Mouse (Mus musculus): ENCODE measurements around the gene Antxr1.

Antxr1 gene

DNA sequence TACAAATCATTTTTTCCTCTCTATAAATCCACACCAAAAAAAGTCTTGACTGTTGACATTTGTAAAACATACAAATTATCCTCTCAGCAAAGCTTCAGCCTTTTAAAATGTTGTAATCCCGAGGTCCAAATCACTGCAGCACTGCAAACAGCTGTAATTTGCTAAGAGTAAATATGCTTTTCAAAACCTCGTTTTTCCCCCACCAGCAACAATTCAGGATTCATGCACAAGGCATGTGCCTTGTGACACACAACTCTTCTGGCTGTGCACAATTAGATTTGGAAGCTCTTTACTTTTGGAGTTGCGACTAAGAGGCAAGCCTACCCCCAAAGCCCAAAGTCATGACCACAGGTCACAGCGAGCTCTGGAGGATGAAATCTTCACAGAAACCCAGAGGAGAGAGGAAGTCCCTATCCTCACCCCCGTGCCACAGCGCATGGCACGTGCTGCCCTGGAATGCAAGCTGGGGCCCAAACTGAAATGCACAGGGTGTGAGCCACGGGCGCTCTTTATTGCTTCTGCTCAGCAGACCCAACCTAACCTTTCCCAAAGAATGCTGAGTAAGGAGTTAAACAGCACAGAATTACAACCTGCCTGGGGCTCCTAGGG, 87.3 kb downstream of the Antxr1 start:
- DNase-seq (ENCODE audit: low read depth) = no peak

DNA sequence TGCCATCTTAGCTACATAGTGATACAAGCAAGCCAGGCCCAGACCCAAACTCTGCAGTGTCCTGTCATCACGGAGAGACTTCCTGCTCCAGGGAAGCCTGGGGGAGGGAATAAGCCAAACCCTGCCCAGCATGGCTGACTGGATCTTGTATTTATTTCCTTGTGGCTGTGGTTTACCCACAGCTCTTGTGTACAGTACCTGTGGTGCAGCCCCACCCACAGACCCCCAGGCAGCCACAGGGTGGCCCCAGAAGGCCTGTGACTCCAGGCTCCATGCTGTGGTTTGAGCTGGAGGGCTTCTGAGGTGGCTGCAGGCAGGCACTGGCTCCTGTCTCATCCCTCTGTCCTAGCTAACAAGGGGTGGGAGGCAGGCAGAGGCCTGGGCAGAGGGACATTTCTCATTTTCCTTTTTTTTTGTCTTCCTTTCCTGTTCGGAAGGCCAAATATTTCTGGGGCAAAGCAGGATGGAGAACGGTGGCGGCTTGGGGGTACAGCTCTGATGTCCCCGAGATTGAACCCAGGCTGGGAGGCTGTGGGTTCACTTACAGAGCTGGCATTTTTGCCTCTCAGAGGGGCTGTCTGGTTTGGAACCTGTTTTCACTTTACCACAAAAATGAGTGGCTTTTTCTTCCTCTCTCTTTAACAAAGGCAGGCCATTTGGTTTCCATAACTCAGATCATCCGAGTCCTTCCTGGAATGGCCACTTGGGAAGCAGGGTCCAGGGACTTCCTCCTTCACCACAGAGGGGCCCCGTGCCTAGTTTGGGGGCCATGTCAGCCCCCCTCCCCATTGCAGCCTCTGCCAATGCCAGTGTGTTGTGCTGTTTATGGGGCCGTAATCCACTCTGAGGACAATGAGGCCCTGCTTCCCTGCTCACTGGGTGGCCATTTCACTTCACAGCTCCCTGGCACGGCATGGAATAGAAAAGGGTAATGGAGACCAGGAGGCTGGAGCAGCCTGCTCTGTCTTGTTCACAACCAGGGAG, 91.2 kb downstream of the Antxr1 start:
- DNase-seq (ENCODE audit: low read depth) = no peak

GRCm38 (mm10) chr6:87237260-87237659, 98.4 kb downstream of the Antxr1 start:
- DNase-seq (ENCODE audit: low read depth) = no peak

- DNase-seq (ENCODE audit: low read depth) = no peak
Measured at GRCm38 (mm10) chr6:87236061-87236460, 99.6 kb downstream of the Antxr1 start.

GRCm38 (mm10) chr6:87233111-87233510, 102.5 kb downstream of the Antxr1 start:
- DNase-seq (ENCODE audit: low read depth) = no peak

- DNase-seq (ENCODE audit: low read depth) = no peak
Measured at GRCm38 (mm10) chr6:87230041-87230440, 105.6 kb downstream of the Antxr1 start.

DNA sequence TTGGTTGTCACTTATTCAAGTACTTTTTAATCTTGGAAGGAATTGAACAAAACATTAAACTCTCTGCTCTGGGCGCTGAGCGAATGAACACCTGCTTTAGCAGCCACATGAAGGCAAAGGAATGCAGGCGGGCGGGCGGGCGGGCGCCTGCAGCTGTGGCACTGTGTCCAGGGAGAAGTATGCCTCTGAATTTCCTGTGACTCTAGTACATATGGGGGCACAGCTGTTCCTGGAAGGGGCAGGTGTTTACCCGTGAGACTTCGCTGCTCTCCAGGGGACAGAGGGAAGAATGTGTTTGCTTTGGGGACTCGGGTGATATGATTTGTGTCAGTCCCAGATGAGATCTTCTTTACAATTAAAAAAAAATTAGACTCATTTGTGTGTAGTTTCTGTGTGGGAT, 107.7 kb downstream of the Antxr1 start:
- DNase-seq (ENCODE audit: low read depth) = no peak

- DNase-seq (ENCODE audit: low read depth) = no peak
Measured at GRCm38 (mm10) chr6:87226315-87226714, 109.3 kb downstream of the Antxr1 start.

DNA sequence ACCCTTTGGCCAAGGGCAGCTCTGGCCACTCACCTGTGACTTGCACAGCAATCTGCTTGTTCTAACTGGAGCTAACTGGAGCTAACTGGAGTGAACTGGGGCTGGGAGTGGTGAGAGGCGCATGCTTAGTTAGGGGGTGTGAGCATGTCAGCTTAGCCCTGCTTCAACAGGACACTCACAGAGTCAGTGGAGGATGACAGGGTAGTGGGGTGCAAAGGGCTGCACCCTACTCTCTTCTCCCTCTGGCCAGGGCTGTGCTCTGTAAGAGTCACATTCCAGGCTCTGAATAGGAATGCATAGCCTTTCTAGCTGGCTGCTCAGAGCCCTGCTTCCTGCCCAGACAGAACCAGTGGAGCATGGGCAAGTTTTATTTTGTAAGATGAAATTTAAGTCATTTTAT, 110.3 kb downstream of the Antxr1 start:
- no peak for DNase-seq (ENCODE audit: low read depth)

DNA sequence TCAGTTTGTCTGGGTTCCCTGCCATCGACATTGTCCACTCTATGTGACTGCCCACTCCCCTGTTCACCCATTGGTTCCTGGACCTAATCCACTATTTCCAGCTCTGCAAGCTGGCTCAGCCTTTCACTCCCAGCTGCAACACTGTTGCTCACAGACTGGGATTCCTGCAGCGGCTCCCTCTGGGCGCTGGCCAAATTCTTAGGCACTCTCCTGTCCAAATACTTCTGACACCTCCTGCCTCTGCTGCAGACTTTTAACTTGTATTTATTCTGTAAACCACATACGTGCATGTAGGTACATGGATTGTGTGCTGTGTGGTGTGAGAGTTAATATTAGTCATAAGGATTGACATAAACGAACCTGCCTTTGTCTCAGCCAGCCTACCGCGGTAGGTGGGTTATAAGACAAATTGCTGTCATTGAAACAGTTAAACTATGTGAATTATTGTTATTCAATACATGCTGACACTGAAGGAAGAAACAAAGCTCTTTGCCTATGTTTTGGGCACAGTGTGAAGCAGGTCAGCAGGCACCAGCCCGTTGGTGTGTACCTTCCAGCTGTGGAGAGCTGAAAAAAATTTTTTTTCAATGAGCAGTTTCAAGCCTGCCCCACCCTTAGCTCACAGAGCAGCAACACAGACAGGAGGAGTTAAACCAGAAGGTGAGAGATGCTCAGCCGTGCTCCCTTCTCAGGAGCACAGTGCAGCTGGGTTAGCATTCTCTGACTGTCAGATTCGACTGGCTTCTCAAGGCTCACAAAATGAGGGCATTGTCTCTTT, 112.6 kb downstream of the Antxr1 start:
- DNase-seq (ENCODE audit: low read depth) = no peak

- no peak for DNase-seq (ENCODE audit: low read depth)
Measured at GRCm38 (mm10) chr6:87219061-87219992, 116.3 kb downstream of the Antxr1 start.

DNA sequence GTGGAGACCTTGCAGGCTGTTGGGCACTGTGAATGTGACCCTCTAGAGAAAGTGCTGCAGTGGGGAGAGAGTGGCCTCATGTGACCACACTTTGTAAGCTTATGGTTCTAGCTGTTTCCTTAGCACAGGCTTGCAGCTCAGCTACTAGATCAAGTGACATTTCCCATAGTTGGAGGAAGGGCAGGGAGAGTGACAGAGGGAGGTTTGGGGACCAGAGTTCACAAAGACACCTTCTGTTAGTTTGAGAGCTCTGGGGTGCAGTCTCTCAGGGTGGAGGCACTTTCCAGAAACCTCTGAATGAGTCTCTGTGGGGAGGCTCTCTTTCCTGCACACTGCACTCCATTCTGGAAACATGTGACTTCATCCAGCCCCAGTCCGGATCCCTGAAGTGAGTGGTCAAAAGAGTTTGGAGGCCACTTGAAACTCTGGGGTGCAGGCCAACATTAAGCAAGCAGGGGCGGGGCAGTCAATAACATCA, 119.5 kb downstream of the Antxr1 start:
- no peak for DNase-seq (ENCODE audit: low read depth)

DNA sequence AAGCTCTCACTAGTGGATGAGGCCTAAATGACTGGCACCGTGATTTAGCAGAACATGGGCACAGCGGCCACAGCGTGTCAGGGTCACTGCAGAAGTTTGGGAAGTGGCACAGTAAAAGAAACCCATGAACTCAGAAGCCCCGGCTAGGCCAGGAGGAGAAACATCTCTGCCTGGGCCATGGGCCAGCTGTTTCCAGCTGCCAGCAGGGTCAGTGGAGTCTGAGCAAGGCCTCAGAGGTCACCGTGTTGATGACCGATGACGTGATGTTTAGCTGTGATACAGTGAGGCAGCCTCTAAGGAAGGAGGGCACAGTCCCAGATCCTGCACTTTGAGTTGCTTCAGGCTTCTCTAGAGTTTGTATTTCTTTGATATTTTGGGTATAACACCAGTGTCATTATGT, 122.4 kb downstream of the Antxr1 start:
- no peak for DNase-seq (ENCODE audit: low read depth)

DNA sequence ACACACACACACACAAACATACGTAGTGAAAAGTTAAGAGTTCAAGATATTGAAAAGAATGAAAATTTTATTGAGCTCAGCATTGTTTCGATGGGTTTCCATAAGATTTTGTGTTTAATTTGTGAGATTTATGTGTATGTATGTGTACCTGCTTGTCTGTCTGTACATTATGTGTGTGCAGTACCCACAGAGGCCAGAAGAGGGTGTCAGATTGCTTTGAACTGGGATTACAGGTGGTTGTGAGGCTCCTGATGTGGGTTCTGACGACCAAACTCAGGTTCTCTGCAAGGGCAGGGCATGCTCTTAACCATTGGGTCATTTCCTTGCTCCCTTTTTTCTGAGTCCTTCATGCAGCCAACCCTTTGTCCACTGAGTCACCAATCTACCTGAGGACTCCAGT, 124.1 kb downstream of the Antxr1 start:
- peak; percentile 4 for DNase-seq (ENCODE audit: low read depth)

- DNase-seq (ENCODE audit: low read depth) = no peak
Measured at GRCm38 (mm10) chr6:87207373-87207982, 128.1 kb downstream of the Antxr1 start.

GRCm38 (mm10) chr6:87206790-87207189, 128.8 kb downstream of the Antxr1 start:
- DNase-seq (ENCODE audit: low read depth) = no peak

DNA sequence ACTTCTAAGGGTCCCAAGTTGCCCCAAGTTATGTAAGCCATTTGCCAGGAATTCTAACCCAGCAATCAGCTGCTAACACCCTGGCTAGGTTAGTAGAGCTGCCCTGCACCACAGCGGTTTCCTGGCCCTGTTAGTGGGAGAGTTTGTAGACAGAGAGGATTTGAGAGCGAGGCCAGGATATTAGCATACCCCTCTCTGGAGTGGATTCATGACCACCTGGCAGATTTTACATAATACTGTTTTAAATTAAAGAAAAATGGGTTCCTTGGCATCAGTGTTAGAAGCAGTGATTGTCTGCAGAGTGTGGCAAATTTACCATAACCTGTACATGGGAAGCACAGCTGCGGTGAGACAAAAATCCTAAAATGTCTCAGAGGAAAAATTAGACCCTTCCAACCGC, 132.2 kb downstream of the Antxr1 start:
- no peak for DNase-seq (ENCODE audit: low read depth)

GRCm38 (mm10) chr6:87203065-87203464, 132.6 kb downstream of the Antxr1 start:
- no peak for DNase-seq (ENCODE audit: low read depth)

GRCm38 (mm10) chr6:87202048-87202605, 133.5 kb downstream of the Antxr1 start:
- DNase-seq (ENCODE audit: low read depth) = no peak

GRCm38 (mm10) chr6:87189755-87190154, 145.9 kb downstream of the Antxr1 start:
- no peak for DNase-seq (ENCODE audit: low read depth)

DNA sequence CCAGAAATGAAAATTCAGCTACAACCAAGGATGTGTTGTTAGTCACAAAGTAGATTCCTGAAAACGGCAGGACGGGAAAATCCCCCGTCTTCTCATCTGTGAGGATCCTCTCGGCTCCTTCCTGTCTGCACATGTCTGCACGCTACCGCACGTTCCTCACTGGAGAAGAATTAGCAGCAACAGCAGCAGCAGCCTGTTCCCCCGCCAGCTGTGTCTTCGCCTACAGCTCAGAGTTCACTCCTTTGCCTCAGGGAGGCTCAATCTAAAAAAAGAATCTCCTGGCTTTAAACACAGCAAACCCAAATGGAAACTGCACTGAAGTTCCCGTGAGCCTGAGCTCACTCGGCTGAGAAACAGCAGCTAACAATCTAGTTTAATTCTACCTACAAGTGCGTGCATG, 148.6 kb downstream of the Antxr1 start:
- no peak for DNase-seq (ENCODE audit: low read depth)

Data from induced T-regulatory cell, adult 2 months (primary cell).